Mouse (Mus musculus) E14TG2a.4 (cell line): ENCODE measurements at regions not wholly inside any gene's neighbourhood (a gene's known extent, or its start where the extent isn't known, plus 50 kb on each side); places are given as distances from the start of the nearest gene placed in this dataset.

Experiments used
- CTCF ChIP-seq: conservative IDR thresholded peaks from 2 replicates; pipeline ENCODE4 v1.5.1; 2014; ENCODE audit warnings: low read length
- NANOG ChIP-seq: IDR thresholded peaks from 2 replicates; pipeline ENCODE4 v1.6.1; 2014; ENCODE audit warnings: borderline replicate concordance, low read length, mixed read lengths
- POU5F1 ChIP-seq: IDR thresholded peaks from 2 replicates; pipeline ENCODE4 v1.6.1; 2014; ENCODE audit warnings: low read length, borderline replicate concordance

DNA sequence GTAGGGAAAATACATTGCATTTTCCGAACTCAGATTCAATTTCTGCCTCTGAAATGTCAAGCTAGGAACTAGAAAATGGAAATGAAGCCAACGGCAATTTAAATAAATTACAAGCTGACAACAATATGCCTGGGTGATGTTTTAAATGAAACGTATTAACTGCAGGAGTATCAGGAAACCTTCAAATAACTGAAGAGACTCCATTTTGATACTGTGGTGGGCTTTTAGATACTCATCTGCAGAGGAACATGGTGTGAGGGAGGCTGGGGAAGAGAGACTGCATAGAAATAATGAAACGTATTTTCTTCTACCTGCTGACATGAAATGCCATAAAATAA is 357.4 kb upstream of the Sash1 start:
- TF ChIP-seq CTCF: no peak
- no peak for TF ChIP-seq POU5F1
- no peak for TF ChIP-seq NANOG
